Mouse (Mus musculus) kidney, postnatal 25 days (tissue): ENCODE data around the gene B3gnt6.
"Not testable (repeated sequence)": the region's sequence is repeated elsewhere in the genome, so short reads cannot be mapped to it uniquely, and the experiment has no call there.

Experiments used
- DNase-seq, 2 experiments: peaks; one replicate each; pipeline ENCODE4 v3.0.0; 2021; ENCODE audit warnings: mixed read lengths in 2 of 2

Gene B3gnt6

GRCm38 (mm10) chr7:98199381-98199780 lies at the start of gene B3gnt6:
TSS of gene B3gnt6 (minus strand) at chr7:98199481.
- no peak for DNase-seq

- no peak for DNase-seq
Observed at GRCm38 (mm10) chr7:98236686-98237359, 37.5 kb upstream of the B3gnt6 start.

- DNase-seq = no peak
Observed at GRCm38 (mm10) chr7:98223796-98224195, 24.5 kb upstream of the B3gnt6 start.

- DNase-seq = no peak
Observed at GRCm38 (mm10) chr7:98216713-98217112, 17.4 kb upstream of the B3gnt6 start.

GRCm38 (mm10) chr7:98202946-98203345 lies 3.7 kb upstream of the B3gnt6 start:
- no peak for DNase-seq

GRCm38 (mm10) chr7:98201493-98202028 lies 2.3 kb upstream of the B3gnt6 start:
- DNase-seq = no peak

- DNase-seq = no peak
Observed at GRCm38 (mm10) chr7:98200396-98200795, 1.1 kb upstream of the B3gnt6 start.

- DNase-seq = no peak
Observed at GRCm38 (mm10) chr7:98195151-98195801, 4.0 kb downstream of the B3gnt6 start.

GRCm38 (mm10) chr7:98194026-98194792 lies 5.1 kb downstream of the B3gnt6 start:
- DNase-seq = no peak

GRCm38 (mm10) chr7:98193515-98194025 lies 5.7 kb downstream of the B3gnt6 start:
- peak in 1 of 2 experiments; percentile 21 for DNase-seq

- peak; percentile 73 to 75 for DNase-seq
Observed at GRCm38 (mm10) chr7:98191571-98192250, 7.6 kb downstream of the B3gnt6 start.

- DNase-seq = no peak
Observed at GRCm38 (mm10) chr7:98190578-98190977, 8.7 kb downstream of the B3gnt6 start.

GRCm38 (mm10) chr7:98189745-98190144 lies 9.5 kb downstream of the B3gnt6 start:
- DNase-seq = no peak

- DNase-seq = no peak
Observed at GRCm38 (mm10) chr7:98188680-98189079, 10.6 kb downstream of the B3gnt6 start.

- DNase-seq = no peak
Observed at GRCm38 (mm10) chr7:98188238-98188637, 11.0 kb downstream of the B3gnt6 start.

GRCm38 (mm10) chr7:98187332-98187731 lies 11.9 kb downstream of the B3gnt6 start:
- not testable (repeated sequence) for DNase-seq

GRCm38 (mm10) chr7:98186637-98187036 lies 12.6 kb downstream of the B3gnt6 start:
- no peak for DNase-seq

GRCm38 (mm10) chr7:98185326-98185725 lies 14.0 kb downstream of the B3gnt6 start:
- DNase-seq = peak; percentile 46 to 76

- DNase-seq = peak; percentile 27 to 77
Observed at GRCm38 (mm10) chr7:98178560-98179231, 20.6 kb downstream of the B3gnt6 start.

GRCm38 (mm10) chr7:98177929-98178559 lies 21.2 kb downstream of the B3gnt6 start, which contains the start of gene Capn5:
TSS of gene Capn5 (minus strand) at chr7:98178274.
- DNase-seq = peak; percentile 64 to 83

GRCm38 (mm10) chr7:98177566-98177928 lies 21.7 kb downstream of the B3gnt6 start:
- no peak for DNase-seq
